Mouse (Mus musculus) embryonic fibroblast, embryonic 13.5 days (primary cell): ENCODE data around the gene Ino80.

Experiments
- CTCF ChIP-seq: IDR thresholded peaks from 2 replicates; pipeline ENCODE4 v1.5.1; 2011; ENCODE audit warnings: mild to moderate bottlenecking, control low read depth, low read length, moderate library complexity, borderline replicate concordance; ENCODE audit not compliant: insufficient read depth
- POLR2A ChIP-seq: IDR thresholded peaks from 2 replicates; pipeline ENCODE4 v1.6.1; 2011; ENCODE audit warnings: low read depth, mild to moderate bottlenecking, control low read depth, low read length, moderate library complexity

GRCm38 (mm10) chr2:119324576-119325318, 152.7 kb downstream of the Ino80 start:
- TF ChIP-seq POLR2A (no peak), CTCF (no peak)
